Mouse (Mus musculus) urinary bladder, postnatal 36 days (tissue): ENCODE measurements around the gene Sh3gl1.
A peak's percentile ranks its signal among the peaks of the same experiment; 100 is the strongest.

Experiments used
- DNase-seq, 2 experiments: peaks; one replicate each; pipeline ENCODE4 v3.0.0; 2022; ENCODE audit warnings: low spot score in 2 of 2, mixed read lengths in 1 of 2

The Sh3gl1 gene

GRCm38 (mm10) chr17:56021161-56021910 lies 15.1 kb downstream of the Sh3gl1 start:
- no peak for DNase-seq

DNA sequence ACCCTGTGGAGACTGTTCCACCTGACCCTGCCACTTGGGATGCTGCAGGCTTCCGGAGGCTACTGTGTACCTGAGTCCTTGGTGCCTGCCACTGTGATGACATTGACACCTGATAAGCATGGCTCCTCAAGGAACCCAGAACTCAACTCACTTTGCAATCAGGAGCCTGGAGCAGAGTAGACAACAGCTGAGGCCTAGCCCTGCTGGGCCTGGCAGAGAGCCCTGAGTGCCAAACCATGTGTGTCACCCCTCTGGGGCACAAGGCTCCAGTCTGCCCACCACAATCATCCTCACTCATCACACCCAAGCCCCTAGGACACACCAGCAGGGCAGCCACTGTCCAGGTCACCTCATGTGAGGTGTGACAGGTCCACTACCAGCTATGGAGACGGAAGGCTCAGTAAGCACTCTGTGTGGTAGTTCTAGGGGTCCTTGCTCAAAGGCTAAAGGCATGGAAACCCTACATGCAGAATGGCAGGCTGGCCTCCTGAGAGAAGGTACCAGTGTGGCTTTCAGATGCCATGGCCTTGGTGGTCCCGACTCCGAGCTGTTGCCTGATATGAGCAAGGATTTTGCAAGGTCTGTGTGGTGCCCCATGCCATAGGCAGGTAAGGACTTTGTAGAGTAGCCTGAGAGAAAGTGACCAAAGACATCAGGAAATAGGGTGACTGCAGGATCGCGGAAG lies 15.9 kb downstream of the Sh3gl1 start:
- no peak for DNase-seq

GRCm38 (mm10) chr17:56018347-56019131 lies 17.9 kb downstream of the Sh3gl1 start:
- DNase-seq, result peak; percentile 54 to 57

GRCm38 (mm10) chr17:56017848-56018247 lies 18.6 kb downstream of the Sh3gl1 start:
- DNase-seq, result no peak

GRCm38 (mm10) chr17:56016793-56017785 lies 19.3 kb downstream of the Sh3gl1 start:
- DNase-seq, result no peak

DNA sequence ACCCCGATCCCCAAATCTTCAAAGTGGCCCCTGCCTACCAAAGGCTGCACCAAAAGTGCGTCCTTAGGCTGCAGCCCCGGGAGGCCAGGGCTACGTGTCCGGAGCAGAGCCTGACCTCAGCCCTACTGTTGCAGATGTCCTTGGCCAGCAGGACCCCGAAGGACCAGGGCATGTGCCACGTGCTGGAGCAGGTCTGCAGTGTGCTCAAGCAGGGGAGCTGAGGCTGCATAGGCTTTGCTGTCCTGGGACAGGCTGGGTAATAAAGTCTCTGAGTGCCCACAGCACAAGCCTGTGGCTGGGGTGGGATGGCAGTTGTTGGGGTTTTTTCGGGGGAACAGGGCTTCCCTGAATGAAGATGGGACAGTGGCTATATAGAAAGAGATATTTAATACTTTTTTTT lies 20.1 kb downstream of the Sh3gl1 start:
- no peak for DNase-seq

DNA sequence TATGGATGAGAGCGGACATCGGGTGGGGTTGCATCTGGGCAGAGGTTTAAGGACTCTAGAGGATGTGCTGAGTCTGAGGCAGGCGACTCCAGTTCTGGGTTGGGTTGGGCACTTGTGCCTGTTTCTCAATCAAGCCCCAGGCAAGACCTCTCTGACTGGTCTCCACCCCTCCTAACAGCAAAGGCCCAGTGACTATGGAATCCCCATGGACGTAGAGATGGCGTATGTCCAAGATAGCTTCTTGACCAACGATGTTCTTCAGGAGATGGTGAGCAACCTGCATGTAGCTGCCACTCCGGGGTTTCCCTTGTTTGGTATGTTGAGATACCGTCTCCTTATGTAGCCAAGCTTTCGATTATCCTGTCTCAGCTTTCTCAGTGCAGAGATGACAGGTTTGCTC lies 21.1 kb downstream of the Sh3gl1 start:
- DNase-seq, result no peak

DNA sequence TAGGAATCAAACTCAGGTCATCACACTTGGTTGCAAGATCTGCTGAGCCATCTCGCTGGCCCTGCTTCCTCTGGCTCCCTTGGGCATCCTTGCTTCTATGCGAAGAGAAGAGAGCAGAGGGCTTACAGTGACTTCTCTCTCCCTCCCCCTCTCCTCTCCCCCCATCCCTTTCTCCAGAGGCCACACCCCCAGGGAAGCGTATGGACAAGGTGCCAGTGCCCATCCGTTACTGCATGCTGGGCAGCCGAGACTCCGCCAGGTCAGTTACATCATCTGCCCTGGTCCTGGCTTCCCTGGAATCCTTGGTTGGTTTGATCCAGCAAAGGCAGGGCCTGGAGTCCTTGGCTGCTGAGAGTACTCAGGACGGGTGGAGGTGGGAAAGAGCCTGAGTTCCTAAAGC lies 25.0 kb downstream of the Sh3gl1 start:
- DNase-seq, result no peak

GRCm38 (mm10) chr17:56010681-56011080 lies 25.8 kb downstream of the Sh3gl1 start:
- DNase-seq, result peak; percentile 66 to 76

- no peak for DNase-seq
Observed at GRCm38 (mm10) chr17:56010255-56010654, 26.2 kb downstream of the Sh3gl1 start.

GRCm38 (mm10) chr17:56009962-56010240 lies 26.5 kb downstream of the Sh3gl1 start:
- no peak for DNase-seq

DNA sequence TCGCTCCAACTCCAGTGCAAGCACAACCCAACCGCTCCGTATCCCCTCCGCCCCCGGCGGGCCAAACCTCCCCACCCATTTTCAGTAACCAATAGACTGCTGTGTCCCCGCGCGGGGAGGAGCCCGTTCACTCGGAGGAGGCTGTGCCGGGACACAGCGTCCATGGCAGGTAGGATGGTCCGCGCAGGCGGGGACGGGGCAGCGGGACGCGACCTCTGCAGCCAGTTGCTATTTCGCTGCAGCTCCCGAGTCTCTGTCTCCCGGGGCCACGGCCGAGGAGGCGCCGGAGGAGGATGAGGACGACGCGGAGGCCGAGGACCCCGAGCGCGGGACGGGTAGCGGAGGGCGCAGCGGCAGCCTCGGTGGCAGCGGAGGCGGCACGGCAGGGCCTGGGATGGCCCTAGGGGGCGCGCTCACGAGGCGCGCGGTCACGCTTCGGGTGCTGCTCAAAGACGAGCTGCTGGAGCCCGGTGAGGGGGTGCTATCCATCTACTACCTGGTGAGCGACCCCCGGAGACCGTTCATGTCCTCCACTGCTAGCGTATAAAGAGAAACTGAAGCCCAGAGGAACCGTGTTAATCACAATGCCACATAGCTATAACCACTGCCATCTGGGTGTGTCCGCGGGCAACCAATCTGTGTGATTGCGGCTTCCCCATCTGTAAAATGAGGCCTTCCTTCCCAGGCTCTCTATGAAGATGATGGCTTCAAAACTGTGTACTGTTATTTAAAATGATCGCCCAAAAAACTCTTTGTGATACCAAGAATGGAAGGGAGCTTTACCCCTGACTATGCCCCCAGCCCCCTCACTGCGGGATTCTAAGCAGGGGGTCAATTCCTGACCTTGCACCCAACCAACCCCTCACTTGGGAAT lies 27.1 kb downstream of the Sh3gl1 start:
- DNase-seq, result peak; percentile 89 to 93

DNA sequence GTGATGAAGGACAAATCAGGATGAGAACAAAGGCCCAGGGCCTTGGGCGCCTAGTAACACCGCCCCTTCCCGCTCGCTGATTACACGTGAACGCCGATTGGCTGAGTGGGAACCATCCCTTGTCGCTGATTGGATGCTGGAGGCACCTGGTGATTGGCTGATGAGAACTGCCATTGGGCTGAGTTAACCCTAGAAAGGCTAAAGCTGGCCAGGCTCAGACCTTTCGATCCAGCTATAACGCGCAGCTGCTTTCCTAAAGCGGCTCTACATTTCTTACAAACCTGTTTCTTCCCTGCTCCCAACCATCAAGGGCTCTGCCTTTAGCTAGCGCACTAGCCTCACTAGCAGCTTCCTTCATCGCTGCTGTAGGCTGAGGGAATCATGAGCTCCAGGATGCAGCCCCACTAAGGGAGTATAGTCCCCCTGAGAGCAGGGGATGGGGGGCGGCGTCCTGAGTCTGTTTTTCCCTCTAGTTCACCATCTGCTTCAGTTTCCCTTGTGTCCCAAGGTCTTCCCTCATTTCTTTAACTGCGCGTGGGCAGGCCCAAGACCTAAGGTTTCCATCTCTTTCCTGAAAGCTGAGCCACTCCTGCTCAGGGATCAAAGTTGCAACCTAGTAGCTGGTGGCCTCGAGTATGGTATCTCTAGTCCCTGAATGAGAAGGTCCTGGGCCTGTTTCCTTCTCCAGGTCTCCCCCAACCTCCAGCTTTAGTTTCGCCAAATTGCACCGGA lies 27.9 kb downstream of the Sh3gl1 start:
- peak; percentile 82 to 93 for DNase-seq

- DNase-seq, result no peak
Observed at GRCm38 (mm10) chr17:56007444-56008355, 28.7 kb downstream of the Sh3gl1 start.

DNA sequence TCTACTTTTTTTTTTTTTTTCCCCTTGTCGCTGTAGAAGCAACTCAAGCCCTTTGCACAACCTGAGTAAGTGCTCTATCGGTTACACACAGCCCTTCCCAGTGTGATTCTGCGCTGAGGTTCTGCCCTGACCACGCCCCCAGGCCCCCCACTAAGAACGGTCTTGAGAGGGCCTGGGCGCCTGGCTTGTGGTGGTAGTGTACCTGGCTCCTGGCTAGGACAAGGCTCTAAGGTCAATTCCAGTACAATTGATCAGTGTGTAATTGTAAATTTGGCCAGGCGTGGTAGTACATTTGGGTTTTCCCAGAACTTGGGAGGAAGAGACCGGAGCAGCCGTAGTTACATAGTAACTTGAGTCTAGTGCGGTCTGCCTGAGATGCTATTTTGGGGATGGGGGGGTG lies 29.5 kb downstream of the Sh3gl1 start:
- DNase-seq, result no peak

- peak; percentile 53 to 58 for DNase-seq
Observed at GRCm38 (mm10) chr17:56005415-56006061, 30.9 kb downstream of the Sh3gl1 start, which contains the start of the genes Stap2 and Mpnd. Gene Stap2 (minus strand): TSS chr17:56005584. Gene Mpnd (plus strand): TSS chr17:56005711.

- DNase-seq, result no peak
Observed at GRCm38 (mm10) chr17:56003000-56003399, 33.4 kb downstream of the Sh3gl1 start.
